Mouse (Mus musculus): ENCODE results near the gene Sept12. TPM values are rescaled to one million over a fixed set of nuclear protein-coding genes. Genes with fewer than 3 reads are reported as not detected.
A peak's percentile ranks its signal among the peaks of the same experiment; 100 is the strongest.

Sept12 gene
- polyA plus RNA-seq, 1 experiment from 2014 or later: not detected

DNA sequence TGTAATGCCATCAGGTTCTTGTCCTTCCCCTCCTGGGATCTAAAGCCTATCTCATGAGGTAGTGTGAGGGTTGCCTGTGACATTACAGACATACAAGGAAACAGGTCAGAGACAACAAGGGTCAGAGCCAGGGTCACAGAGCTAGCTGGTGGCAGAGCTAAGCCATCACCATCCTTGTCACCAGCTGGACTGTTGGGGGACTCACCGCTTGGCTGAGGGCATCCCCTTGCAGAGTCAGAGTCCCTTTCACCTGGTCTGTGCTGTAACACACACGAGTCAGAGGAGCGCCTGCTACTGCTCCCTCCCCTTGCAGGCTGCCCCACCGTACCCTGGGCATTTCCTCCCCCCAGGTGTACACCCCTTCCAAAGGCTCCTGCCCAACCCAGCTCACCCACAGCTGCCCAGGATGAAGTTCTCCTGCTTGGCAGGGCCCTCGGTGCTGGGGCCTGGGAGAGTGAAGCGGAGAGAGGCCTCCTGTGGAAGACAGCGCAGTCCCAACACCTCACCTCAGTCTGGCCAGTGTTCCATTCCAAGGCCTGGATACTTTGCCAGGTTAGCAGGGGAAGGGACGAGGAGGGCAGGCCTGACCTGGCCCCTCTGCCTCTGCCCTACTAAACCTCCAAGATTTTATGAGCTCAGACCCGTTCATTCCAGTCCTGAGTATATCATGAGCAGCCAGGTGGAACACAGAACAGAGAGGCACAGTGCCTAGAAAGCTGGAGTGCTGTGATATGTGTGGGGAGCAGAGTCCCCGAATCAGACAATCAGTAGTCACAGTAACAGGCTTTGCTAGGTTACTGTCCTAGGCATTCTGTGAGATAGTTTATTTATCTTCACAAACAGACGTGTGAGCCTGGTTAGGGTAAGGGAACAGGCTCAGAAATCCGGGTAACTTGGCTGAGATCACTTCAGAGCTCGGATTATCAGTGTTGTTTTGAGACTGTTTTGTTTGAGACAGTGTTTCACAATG lies 14.7 kb upstream of the Sept12 start:
- no peak for ATAC-seq
- peak overlapping the region; percentile 77 for H3K4me2 ChIP-seq (ENCODE audit: low read length)
- peaks cover 11% of the 10 kb centered on the region for H3K4me1 ChIP-seq (ENCODE audit: control insufficient read depth, insufficient read depth, low read length)
- H3K9ac ChIP-seq (ENCODE audit: low read depth, low read length): peak overlapping the region; percentile 81
- WGBS: 50% methylated on average over 13 of the region's 13 CpGs
- no peaks in the 10 kb centered on the region for H3K9me3 ChIP-seq (replicated peaks; ENCODE audit: control insufficient read depth, low read length, poor library complexity, severe bottlenecking)
- H3K36me3 ChIP-seq (ENCODE audit: control insufficient read depth, insufficient read depth, low read length): peaks cover 22% of the 10 kb centered on the region
- peak overlapping the region; percentile 87 for H3K27ac ChIP-seq (ENCODE audit: low read length)
- H3K4me3 ChIP-seq (ENCODE audit: low read depth, low read length): peak overlapping the region; percentile 72
- no peaks in the 10 kb centered on the region for H3K27me3 ChIP-seq (ENCODE audit: control insufficient read depth, insufficient read depth, low read depth, low read length)

DNA sequence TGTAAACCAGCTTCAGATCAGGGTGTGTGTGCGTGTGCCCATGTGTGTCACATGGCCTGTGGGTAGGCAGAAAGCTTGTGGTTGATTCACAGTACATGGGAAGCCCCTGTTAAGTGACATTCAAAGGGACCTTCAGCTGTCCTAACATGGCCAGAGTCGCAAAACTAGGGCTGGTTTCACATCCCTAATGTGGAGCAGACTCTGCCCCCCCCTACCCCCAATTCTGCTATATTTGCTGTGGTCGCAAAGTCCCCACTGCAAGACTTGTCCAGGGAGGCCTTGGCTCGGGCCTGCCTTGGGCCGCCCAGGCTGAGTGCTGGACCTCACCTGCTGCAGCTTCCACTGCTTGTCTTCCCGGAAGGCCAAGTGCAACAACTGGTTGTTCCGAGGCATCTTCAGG lies 13.6 kb upstream of the Sept12 start:
- Histone ChIP-seq H3K36me3 (ENCODE audit: control insufficient read depth, insufficient read depth, low read length) (peaks cover 16% of the 10 kb centered on the region), H3K27ac (ENCODE audit: low read length) (no peak overlapping the region), H3K9ac (ENCODE audit: low read depth, low read length) (no peak overlapping the region), H3K4me2 (ENCODE audit: low read length) (no peak overlapping the region), H3K4me1 (ENCODE audit: control insufficient read depth, insufficient read depth, low read length) (peaks cover 11% of the 10 kb centered on the region), H3K27me3 (ENCODE audit: control insufficient read depth, insufficient read depth, low read depth, low read length) (no peaks in the 10 kb centered on the region), H3K9me3 (replicated peaks; ENCODE audit: control insufficient read depth, low read length, poor library complexity, severe bottlenecking) (no peaks in the 10 kb centered on the region), H3K4me3 (ENCODE audit: low read depth, low read length) (no peak overlapping the region)
- 89% methylated on average over 7 of the region's 7 CpGs for WGBS
- ATAC-seq: no peak

DNA sequence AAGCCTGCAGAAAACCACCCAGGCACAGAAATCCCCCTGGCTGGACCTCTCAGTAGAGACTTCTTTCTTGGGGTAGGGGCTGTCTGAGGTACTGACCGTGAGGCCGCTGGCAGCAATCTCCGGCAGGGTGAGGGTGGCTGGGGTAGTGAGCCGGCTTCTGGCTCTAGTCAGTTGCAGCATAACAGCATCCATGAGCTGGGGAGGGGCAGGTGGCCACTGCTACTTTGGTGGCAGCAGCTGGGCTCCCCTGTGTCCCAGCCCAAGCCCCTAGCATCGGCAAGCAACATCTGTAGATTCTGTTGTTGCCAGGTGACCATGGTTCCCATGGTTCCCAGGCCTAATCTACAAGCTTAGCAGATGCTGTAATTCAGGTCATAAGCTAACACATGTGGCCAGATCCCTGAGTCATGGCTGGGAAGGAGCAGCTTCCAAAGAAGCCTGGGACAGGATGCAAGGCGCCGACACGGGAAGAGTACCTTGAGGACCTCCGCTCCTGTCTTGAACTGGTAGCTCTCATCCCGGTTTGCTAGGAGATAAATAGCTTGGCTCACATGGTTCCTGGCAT lies 12.8 kb upstream of the Sept12 start:
- Histone ChIP-seq H3K4me1 (ENCODE audit: control insufficient read depth, insufficient read depth, low read length) (peaks cover 11% of the 10 kb centered on the region), H3K36me3 (ENCODE audit: control insufficient read depth, insufficient read depth, low read length) (peaks cover 11% of the 10 kb centered on the region), H3K4me2 (ENCODE audit: low read length) (no peak overlapping the region), H3K27me3 (ENCODE audit: control insufficient read depth, insufficient read depth, low read depth, low read length) (no peaks in the 10 kb centered on the region), H3K9me3 (replicated peaks; ENCODE audit: control insufficient read depth, low read length, poor library complexity, severe bottlenecking) (no peaks in the 10 kb centered on the region), H3K27ac (ENCODE audit: low read length) (no peak overlapping the region), H3K9ac (ENCODE audit: low read depth, low read length) (no peak overlapping the region), H3K4me3 (ENCODE audit: low read depth, low read length) (no peak overlapping the region)
- WGBS: 87% methylated on average over 10 of the region's 10 CpGs
- ATAC-seq: no peak

DNA sequence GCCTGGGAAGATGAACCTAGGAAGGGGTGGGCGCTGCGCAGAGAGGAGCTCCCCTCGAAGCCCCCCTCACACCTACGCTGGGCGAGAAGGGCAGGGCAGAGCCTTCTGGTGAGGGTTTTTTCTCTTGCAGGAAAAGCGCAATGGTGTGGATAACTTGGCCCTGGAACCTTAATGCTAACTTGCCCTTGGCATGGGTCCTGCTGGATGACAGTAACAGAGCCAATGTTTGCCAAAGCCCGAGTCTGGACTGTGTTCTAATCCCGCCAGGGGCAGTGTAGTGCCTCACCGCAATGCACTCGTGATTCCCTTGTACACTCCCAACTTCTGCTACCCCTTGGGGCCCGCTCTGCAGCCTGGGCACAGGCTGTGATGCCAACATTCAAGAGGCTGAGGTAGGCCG lies 10.4 kb upstream of the Sept12 start:
- Histone ChIP-seq H3K4me1 (ENCODE audit: control insufficient read depth, insufficient read depth, low read length) (peaks cover 11% of the 10 kb centered on the region), H3K4me3 (ENCODE audit: low read depth, low read length) (no peak overlapping the region), H3K9me3 (replicated peaks; ENCODE audit: control insufficient read depth, low read length, poor library complexity, severe bottlenecking) (no peaks in the 10 kb centered on the region), H3K27ac (ENCODE audit: low read length) (no peak overlapping the region), H3K36me3 (ENCODE audit: control insufficient read depth, insufficient read depth, low read length) (no peaks in the 10 kb centered on the region), H3K4me2 (ENCODE audit: low read length) (no peak overlapping the region), H3K27me3 (ENCODE audit: control insufficient read depth, insufficient read depth, low read depth, low read length) (no peaks in the 10 kb centered on the region), H3K9ac (ENCODE audit: low read depth, low read length) (no peak overlapping the region)
- 87% methylated on average over 12 of the region's 12 CpGs for WGBS
- no peak for ATAC-seq

DNA sequence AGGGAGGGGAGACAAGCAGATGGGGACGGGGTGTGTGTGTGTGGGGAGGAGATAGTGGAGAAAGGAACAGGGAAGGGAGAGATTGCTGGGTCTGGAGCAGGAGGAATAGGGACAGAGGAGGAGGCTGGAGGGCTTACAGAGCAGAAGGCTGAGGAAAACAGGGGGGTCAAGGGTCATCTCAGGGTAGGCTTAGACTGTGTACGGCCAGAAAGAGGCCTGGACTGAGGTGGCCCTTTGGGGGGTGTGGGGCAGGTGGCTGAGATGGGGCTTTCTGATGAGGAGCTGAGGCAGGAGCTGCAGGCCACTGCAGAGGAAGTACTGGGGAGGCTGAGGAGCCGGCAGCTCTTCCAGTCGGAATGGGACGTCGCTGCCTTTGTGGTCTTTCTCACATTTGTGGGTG lies 9.8 kb upstream of the Sept12 start:
- Histone ChIP-seq H3K4me2 (ENCODE audit: low read length) (no peak overlapping the region), H3K27ac (ENCODE audit: low read length) (no peak overlapping the region), H3K9me3 (replicated peaks; ENCODE audit: control insufficient read depth, low read length, poor library complexity, severe bottlenecking) (no peaks in the 10 kb centered on the region), H3K27me3 (ENCODE audit: control insufficient read depth, insufficient read depth, low read depth, low read length) (no peaks in the 10 kb centered on the region), H3K36me3 (ENCODE audit: control insufficient read depth, insufficient read depth, low read length) (no peaks in the 10 kb centered on the region), H3K4me3 (ENCODE audit: low read depth, low read length) (no peak overlapping the region), H3K4me1 (ENCODE audit: control insufficient read depth, insufficient read depth, low read length) (peaks cover 8% of the 10 kb centered on the region), H3K9ac (ENCODE audit: low read depth, low read length) (no peak overlapping the region)
- 41% methylated on average over 6 of the region's 6 CpGs for WGBS
- ATAC-seq: no peak

DNA sequence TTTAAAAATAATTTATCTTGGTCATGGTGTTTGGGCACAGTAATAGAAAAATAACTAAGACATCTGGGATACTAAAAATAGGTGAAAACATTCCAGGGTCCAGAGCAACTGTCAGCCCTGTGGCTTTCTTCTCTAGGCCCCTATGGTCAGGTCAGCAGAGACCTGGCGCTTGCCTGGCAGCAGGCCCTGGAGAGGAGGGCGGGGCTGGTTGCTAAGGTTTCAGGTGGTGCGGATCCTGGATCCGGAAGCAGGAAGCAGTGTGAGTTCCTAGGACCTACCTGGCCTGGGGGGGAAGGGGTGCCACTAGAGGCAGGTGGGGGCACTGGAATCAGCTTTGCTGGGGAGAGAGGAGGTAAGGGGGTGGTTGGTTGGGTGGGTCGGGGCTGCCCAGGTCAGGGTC lies 9.4 kb upstream of the Sept12 start, which contains the start of gene Smim22:
Smim22 (plus strand) TSS at position 222 of the 400 bp plus-strand sequence.
- Histone ChIP-seq H3K4me1 (ENCODE audit: control insufficient read depth, insufficient read depth, low read length) (peaks cover 4% of the 10 kb centered on the region), H3K27me3 (ENCODE audit: control insufficient read depth, insufficient read depth, low read depth, low read length) (no peaks in the 10 kb centered on the region), H3K36me3 (ENCODE audit: control insufficient read depth, insufficient read depth, low read length) (no peaks in the 10 kb centered on the region), H3K4me2 (ENCODE audit: low read length) (no peak within 1 kb of the TSS), H3K9ac (ENCODE audit: low read depth, low read length) (no peak within 1 kb of the TSS), H3K27ac (ENCODE audit: low read length) (no peak within 1 kb of the TSS), H3K9me3 (replicated peaks; ENCODE audit: control insufficient read depth, low read length, poor library complexity, severe bottlenecking) (no peaks in the 10 kb centered on the region), H3K4me3 (ENCODE audit: low read depth, low read length) (no peak within 1 kb of the TSS)
- WGBS: 38% methylated on average over 5 of the region's 5 CpGs
- ATAC-seq: no peak

DNA sequence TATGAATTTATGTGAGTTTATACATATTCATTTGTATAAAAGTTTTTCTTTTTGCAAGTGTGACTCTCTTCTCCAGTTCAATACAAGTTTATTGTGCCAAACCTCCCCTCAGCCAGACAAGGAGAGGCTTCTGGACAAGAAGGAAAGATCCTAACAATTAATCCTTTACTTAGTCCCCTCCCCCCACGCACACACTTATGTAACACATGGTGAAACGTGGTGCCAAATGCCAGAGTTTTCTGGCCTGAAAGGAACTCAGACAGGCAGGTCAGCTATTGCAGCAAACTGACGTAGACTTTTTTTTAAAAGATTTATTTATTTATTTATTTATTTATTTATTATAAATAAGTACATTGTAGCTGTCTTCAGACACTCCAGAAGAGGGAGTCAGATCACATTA lies 3.0 kb upstream of the Sept12 start:
- Histone ChIP-seq H3K4me1 (ENCODE audit: control insufficient read depth, insufficient read depth, low read length) (no peaks in the 10 kb centered on the region), H3K9ac (ENCODE audit: low read depth, low read length) (no peak overlapping the region), H3K27me3 (ENCODE audit: control insufficient read depth, insufficient read depth, low read depth, low read length) (no peaks in the 10 kb centered on the region), H3K9me3 (replicated peaks; ENCODE audit: control insufficient read depth, low read length, poor library complexity, severe bottlenecking) (no peaks in the 10 kb centered on the region), H3K27ac (ENCODE audit: low read length) (no peak overlapping the region), H3K4me2 (ENCODE audit: low read length) (no peak overlapping the region), H3K36me3 (ENCODE audit: control insufficient read depth, insufficient read depth, low read length) (no peaks in the 10 kb centered on the region), H3K4me3 (ENCODE audit: low read depth, low read length) (no peak overlapping the region)
- no peak for ATAC-seq
- 68% methylated on average over 3 of the region's 3 CpGs for WGBS

DNA sequence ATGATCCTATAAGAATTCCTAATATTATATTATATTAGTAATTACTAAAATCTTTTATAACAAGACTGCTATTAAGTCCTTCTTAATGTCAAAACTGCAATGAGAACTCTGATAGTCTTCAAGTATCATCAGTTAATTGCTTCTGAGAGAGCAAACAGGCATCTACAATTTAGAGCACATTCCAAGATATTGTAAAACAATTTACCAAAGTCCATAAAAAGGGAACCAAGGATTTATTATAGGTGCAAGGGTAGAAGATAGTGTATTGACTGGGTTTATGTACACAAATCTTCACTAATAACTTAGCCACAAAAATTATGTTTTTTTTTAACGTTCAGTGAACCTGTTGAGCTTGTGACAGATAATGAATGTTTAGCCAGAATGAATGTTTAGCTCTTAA lies 1.3 kb upstream of the Sept12 start:
- no peaks in the 10 kb centered on the region for H3K9me3 ChIP-seq (replicated peaks; ENCODE audit: control insufficient read depth, low read length, poor library complexity, severe bottlenecking)
- 92% methylated on average over 1 of the region's 1 CpGs for WGBS
- H3K27ac ChIP-seq (ENCODE audit: low read length): no peak overlapping the region
- no peaks in the 10 kb centered on the region for H3K4me1 ChIP-seq (ENCODE audit: control insufficient read depth, insufficient read depth, low read length)
- H3K36me3 ChIP-seq (ENCODE audit: control insufficient read depth, insufficient read depth, low read length): no peaks in the 10 kb centered on the region
- H3K4me2 ChIP-seq (ENCODE audit: low read length): no peak overlapping the region
- H3K4me3 ChIP-seq (ENCODE audit: low read depth, low read length): no peak overlapping the region
- H3K9ac ChIP-seq (ENCODE audit: low read depth, low read length): no peak overlapping the region
- H3K27me3 ChIP-seq (ENCODE audit: control insufficient read depth, insufficient read depth, low read depth, low read length): no peaks in the 10 kb centered on the region
- ATAC-seq: no peak

DNA sequence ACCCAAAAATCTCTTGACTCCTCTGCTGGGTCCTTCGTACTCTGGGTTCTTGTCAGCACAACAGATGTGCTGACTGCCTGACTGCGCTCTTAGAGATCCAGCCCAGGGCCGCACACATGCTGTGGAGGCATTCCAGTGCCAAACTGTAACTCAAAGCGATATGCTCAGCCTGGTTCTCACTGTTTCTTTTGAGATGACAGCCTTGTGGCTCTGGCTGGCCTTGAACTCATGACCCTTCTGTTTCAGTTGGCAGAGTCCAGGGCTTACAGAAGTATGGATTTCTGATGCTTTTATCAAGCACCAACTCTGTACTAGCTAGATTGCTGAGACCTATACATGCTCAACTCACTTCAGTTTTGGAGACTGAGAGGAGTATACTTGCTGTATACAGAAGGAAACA lies 4.4 kb downstream of the Sept12 start:
- Histone ChIP-seq H3K9me3 (replicated peaks; ENCODE audit: control insufficient read depth, low read length, poor library complexity, severe bottlenecking) (no peaks in the 10 kb centered on the region), H3K27me3 (ENCODE audit: control insufficient read depth, insufficient read depth, low read depth, low read length) (no peaks in the 10 kb centered on the region), H3K36me3 (ENCODE audit: control insufficient read depth, insufficient read depth, low read length) (no peaks in the 10 kb centered on the region), H3K4me2 (ENCODE audit: low read length) (no peak overlapping the region), H3K27ac (ENCODE audit: low read length) (no peak overlapping the region), H3K4me3 (ENCODE audit: low read depth, low read length) (no peak overlapping the region), H3K9ac (ENCODE audit: low read depth, low read length) (no peak overlapping the region), H3K4me1 (ENCODE audit: control insufficient read depth, insufficient read depth, low read length) (no peaks in the 10 kb centered on the region)
- no peak for ATAC-seq
- WGBS: 82% methylated on average over 4 of the region's 4 CpGs

All from midbrain, embryonic 16.5 days (tissue).